Mouse (Mus musculus) intestine, postnatal 0 days (tissue): Measurements from ENCODE around the gene Tmem102. TPM values are rescaled to one million over a fixed set of nuclear protein-coding genes. Genes with fewer than 3 reads are reported as not detected.
A peak's percentile ranks its signal among the peaks of the same experiment; 100 is the strongest.

Experiments used
- ATAC-seq: fragments of 200-750 bp; cut with Nextera tagmentation; 2 replicates; pipeline ENCODE4 v1.8.0; 2017; ENCODE audit warnings: mild to moderate bottlenecking, moderate TSS enrichment, moderate library complexity
- H3K27ac ChIP-seq: fragments of 300-500 bp; sonication (generic); 2 replicates; pipeline ENCODE4 v1.5.1; 2014; ENCODE audit warnings: mild to moderate bottlenecking, low read depth, low read length, moderate library complexity
- H3K27me3 ChIP-seq: fragments of 300-500 bp; sonication (generic); replicated peaks from 2 replicates; pipeline ENCODE4 v1.6.1; 2014; ENCODE audit warnings: low read length, mixed read lengths; ENCODE audit not compliant: control insufficient read depth, insufficient read depth
- H3K36me3 ChIP-seq: fragments of 300-500 bp; sonication (generic); 2 replicates; pipeline ENCODE4 v1.6.1; 2014; ENCODE audit warnings: mild to moderate bottlenecking, moderate library complexity; ENCODE audit not compliant: control insufficient read depth, insufficient read depth
- H3K4me1 ChIP-seq: fragments of 300-500 bp; sonication (generic); replicated peaks from 2 replicates; pipeline ENCODE4 v1.6.1; 2014; ENCODE audit warnings: antibody characterized with exemption, low read length, mixed read lengths; ENCODE audit not compliant: control insufficient read depth, insufficient read depth
- H3K4me2 ChIP-seq: fragments of 300-500 bp; sonication (generic); replicated peaks from 2 replicates; pipeline ENCODE4 v1.6.1; 2014; ENCODE audit warnings: low read depth, mild to moderate bottlenecking, moderate library complexity
- H3K4me3 ChIP-seq: fragments of 300-500 bp; sonication (generic); 2 replicates; pipeline ENCODE4 v1.5.1; 2014; ENCODE audit warnings: low read depth, low read length
- H3K9ac ChIP-seq: fragments of 300-500 bp; sonication (generic); 2 replicates; pipeline ENCODE4 v1.6.1; 2014; ENCODE audit warnings: mild to moderate bottlenecking, low read depth, low read length
- H3K9me3 ChIP-seq: fragments of 300-500 bp; sonication (generic); 2 replicates; pipeline ENCODE4 v1.6.1; 2016; ENCODE audit warnings: mixed run types; ENCODE audit not compliant: control insufficient read depth
- CTCF ChIP-seq: sonication (generic); IDR thresholded peaks from 2 replicates; pipeline ENCODE4 v1.5.1; 2016; ENCODE audit warnings: low read depth, mild to moderate bottlenecking, control low read depth, antibody characterized with exemption, moderate library complexity
- WGBS: fragments of 180-500 bp; shearing (Covaris S2); extraction: QIAGEN DNeasy Blood & Tissue Kit; methylation state at CpG from one replicate; pipeline ENCODE4 v1.1.7; 2014; 5-methylcytosine and 5-hydroxymethylcytosine counted together
- polyA plus RNA-seq: library from polyadenylated mRNA; unstranded; fragments of >200 nt; fragmentation: Nextera tagmentation; extraction: Ambion mirVana; gene quantifications from 2 replicates; pipeline ENCODE4 v1.2.1, GENCODE M21; 2015

The Tmem102 gene
- polyA plus RNA-seq, 1 experiment from 2014 or later, result 58.0 TPM

GRCm38 (mm10) chr11:69848021-69848420 is 42.6 kb upstream of the Tmem102 start:
- no peak overlapping the region for H3K9ac ChIP-seq
- no peaks in the 10 kb centered on the region for H3K27me3 ChIP-seq
- 94% methylated on average over 6 of the region's 6 CpGs for WGBS
- no peak for ATAC-seq
- H3K27ac ChIP-seq, result no peak overlapping the region
- H3K36me3 ChIP-seq, result peaks cover 46% of the 10 kb centered on the region
- H3K4me2 ChIP-seq, result no peak overlapping the region
- peaks cover 14% of the 10 kb centered on the region for H3K4me1 ChIP-seq
- no peak overlapping the region for H3K4me3 ChIP-seq
- TF ChIP-seq CTCF, result no peak
- H3K9me3 ChIP-seq, result no peaks in the 10 kb centered on the region

GRCm38 (mm10) chr11:69846738-69847688 is 41.6 kb upstream of the Tmem102 start:
- ATAC-seq, result peak; percentile 49
- no peak for TF ChIP-seq CTCF
- H3K4me2 ChIP-seq, result peak overlapping the region; percentile 86
- 5% methylated on average over 37 of the region's 37 CpGs for WGBS
- H3K27me3 ChIP-seq, result no peaks in the 10 kb centered on the region
- peak overlapping the region; percentile 79 for H3K4me3 ChIP-seq
- H3K9me3 ChIP-seq, result no peaks in the 10 kb centered on the region
- peak overlapping the region; percentile 97 for H3K27ac ChIP-seq
- peaks cover 36% of the 10 kb centered on the region for H3K36me3 ChIP-seq
- H3K4me1 ChIP-seq, result peaks cover 14% of the 10 kb centered on the region
- H3K9ac ChIP-seq, result peak overlapping the region; percentile 76

GRCm38 (mm10) chr11:69846198-69846680 is 40.8 kb upstream of the Tmem102 start, which contains the start of gene Plscr3:
Gene Plscr3, plus strand, starts transcription at chr11:69846376.
- H3K9me3 ChIP-seq, result no peaks in the 10 kb centered on the region
- H3K4me2 ChIP-seq, result peak within 1 kb of the TSS; percentile 86
- under 1% methylated on average over 36 of the region's 38 CpGs for WGBS
- peaks cover 28% of the 10 kb centered on the region for H3K36me3 ChIP-seq
- H3K4me1 ChIP-seq, result peaks cover 14% of the 10 kb centered on the region
- H3K27ac ChIP-seq, result peak within 1 kb of the TSS; percentile 97
- no peaks in the 10 kb centered on the region for H3K27me3 ChIP-seq
- H3K9ac ChIP-seq, result peak within 1 kb of the TSS; percentile 76
- peak; percentile 94 for ATAC-seq
- H3K4me3 ChIP-seq, result peak within 1 kb of the TSS; percentile 79
- peak; percentile 9; the same call in 1 of the 2 replicates for TF ChIP-seq CTCF

- peak overlapping the region; percentile 79 for H3K9ac ChIP-seq
- 1% methylated on average over 7 of the region's 7 CpGs for WGBS
- peak; percentile 1; the same call in 1 of the 2 replicates for ATAC-seq
- no peaks in the 10 kb centered on the region for H3K4me1 ChIP-seq
- peak overlapping the region; percentile 98 for H3K4me2 ChIP-seq
- H3K27ac ChIP-seq, result peak overlapping the region; percentile 80
- H3K9me3 ChIP-seq, result no peaks in the 10 kb centered on the region
- no peaks in the 10 kb centered on the region for H3K36me3 ChIP-seq
- no peak for TF ChIP-seq CTCF
- peaks cover 15% of the 10 kb centered on the region; the same call in 1 of the 2 replicates for H3K27me3 ChIP-seq
- H3K4me3 ChIP-seq, result peak overlapping the region; percentile 77
Measured at GRCm38 (mm10) chr11:69838714-69839104, 33.3 kb upstream of the Tmem102 start.

GRCm38 (mm10) chr11:69837952-69838713 is 32.7 kb upstream of the Tmem102 start, which contains the start of gene Tmem256:
Gene Tmem256, plus strand, starts transcription at chr11:69838514.
- WGBS, result under 1% methylated on average over 34 of the region's 34 CpGs
- Histone ChIP-seq H3K4me1 (no peaks in the 10 kb centered on the region), H3K27me3 (peaks cover 15% of the 10 kb centered on the region; the same call in 1 of the 2 replicates), H3K4me3 (peak within 1 kb of the TSS; percentile 77), H3K4me2 (peak within 1 kb of the TSS; percentile 98), H3K27ac (peak within 1 kb of the TSS; percentile 80), H3K9ac (peak within 1 kb of the TSS; percentile 79), H3K9me3 (no peaks in the 10 kb centered on the region), H3K36me3 (no peaks in the 10 kb centered on the region)
- TF ChIP-seq CTCF, result no peak; the same call in 1 of the 2 replicates
- peak; percentile 94 for ATAC-seq

GRCm38 (mm10) chr11:69837604-69837951 is 32.2 kb upstream of the Tmem102 start, which contains the start of gene Nlgn2:
Gene Nlgn2, minus strand, starts transcription at chr11:69837784.
- peak within 1 kb of the TSS; percentile 79 for H3K9ac ChIP-seq
- H3K36me3 ChIP-seq, result no peaks in the 10 kb centered on the region
- H3K9me3 ChIP-seq, result no peaks in the 10 kb centered on the region
- peak within 1 kb of the TSS; percentile 77 for H3K4me3 ChIP-seq
- H3K4me1 ChIP-seq, result no peaks in the 10 kb centered on the region
- H3K27me3 ChIP-seq, result peaks cover 15% of the 10 kb centered on the region; the same call in 1 of the 2 replicates
- WGBS, result 2% methylated on average over 16 of the region's 32 CpGs
- H3K27ac ChIP-seq, result peak within 1 kb of the TSS; percentile 80
- H3K4me2 ChIP-seq, result peak within 1 kb of the TSS; percentile 98
- peak; percentile 44 for ATAC-seq
- peak; percentile 43 for TF ChIP-seq CTCF
